Mouse (Mus musculus): ENCODE data around the gene Fam83g.
A peak's percentile ranks its signal among the peaks of the same experiment; 100 is the strongest.
"Not testable (repeated sequence)": the region's sequence is repeated elsewhere in the genome, so short reads cannot be mapped to it uniquely, and the experiment has no call there.

Fam83g gene

DNA sequence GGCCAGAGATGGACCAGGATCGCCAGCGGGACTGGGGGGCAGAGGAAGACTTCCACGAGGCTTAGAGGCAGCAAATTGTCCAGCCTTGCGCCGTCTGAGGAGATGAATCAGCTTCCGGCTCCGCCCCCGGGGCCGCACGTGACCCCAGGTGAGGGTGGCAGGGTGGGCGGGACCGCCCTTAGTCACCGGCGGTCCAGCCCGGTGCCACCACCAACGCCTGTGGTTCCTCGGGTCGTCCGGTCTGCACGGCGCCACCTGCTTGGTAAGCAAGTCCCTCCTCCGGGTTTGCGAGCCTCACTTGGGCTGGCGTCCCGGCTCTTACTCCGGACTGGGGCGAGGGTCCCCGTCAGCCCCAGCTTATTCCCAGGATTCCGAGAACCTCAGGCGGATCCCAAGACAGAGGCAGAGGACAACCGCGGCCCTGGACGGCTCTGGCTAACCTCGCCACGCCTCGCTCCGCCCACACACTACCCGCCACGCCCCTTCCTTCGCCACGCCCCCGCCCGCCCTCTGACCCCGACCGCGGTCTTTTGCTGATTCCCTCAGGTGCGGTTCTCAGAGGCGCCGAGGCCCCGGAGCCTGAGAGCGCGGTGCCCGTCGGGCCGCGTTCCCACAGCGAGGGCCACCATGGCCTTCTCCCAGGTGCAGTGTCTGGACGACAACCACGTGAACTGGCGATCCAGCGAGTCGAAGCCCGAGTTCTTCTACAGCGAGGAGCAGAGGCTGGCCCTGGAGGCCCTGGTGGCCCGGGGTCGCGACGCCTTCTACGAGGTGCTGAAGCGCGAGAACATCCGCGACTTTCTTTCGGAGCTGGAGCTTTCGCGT lies at the start of gene Fam83g:
TSS of gene Fam83g (plus strand) at position 185 of the 825 bp plus-strand sequence.
- peak; percentile 54 for DNase-seq (ENCODE audit: low spot score)

DNA sequence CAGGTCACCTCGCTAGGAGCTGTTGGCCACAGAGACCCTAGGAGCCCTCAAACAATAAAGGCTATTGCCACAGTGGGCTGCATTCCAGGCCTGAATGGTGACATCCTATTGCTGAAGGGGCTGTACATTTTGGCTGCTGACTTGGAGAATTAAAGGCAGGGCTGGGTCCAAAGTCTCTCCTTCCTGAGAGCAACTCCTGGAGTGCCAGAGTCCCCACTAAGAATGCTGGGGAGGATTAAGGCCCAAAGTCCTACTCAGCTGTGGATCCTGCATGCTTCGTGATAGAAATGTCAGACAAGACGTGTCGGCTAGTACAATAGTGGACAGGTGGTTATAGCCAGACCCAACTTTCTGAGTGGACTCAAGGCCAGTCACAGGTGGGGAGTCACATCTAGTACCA lies 47.6 kb upstream of the Fam83g start:
- not testable (repeated sequence) for DNase-seq (ENCODE audit: low spot score)

DNA sequence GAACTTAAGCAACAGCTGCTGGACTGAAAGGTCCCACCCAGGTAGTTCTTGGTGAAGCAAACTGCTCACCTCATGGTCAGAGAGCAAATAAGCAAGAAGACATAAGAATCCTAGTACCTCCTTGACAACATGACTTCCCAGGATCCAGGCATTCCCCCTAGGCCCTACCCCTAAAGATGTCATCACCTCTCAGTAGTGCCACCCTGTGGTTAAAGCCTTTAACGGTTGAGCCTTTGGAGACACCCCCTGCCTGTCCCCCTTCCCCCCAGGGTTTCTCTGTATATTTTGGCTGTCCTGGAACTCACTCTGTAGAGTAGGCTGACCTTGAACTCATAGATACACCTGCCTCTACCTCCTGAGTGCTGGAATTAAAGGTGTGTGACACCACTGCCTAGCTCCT lies 46.5 kb upstream of the Fam83g start:
- DNase-seq (ENCODE audit: low spot score): no peak

DNA sequence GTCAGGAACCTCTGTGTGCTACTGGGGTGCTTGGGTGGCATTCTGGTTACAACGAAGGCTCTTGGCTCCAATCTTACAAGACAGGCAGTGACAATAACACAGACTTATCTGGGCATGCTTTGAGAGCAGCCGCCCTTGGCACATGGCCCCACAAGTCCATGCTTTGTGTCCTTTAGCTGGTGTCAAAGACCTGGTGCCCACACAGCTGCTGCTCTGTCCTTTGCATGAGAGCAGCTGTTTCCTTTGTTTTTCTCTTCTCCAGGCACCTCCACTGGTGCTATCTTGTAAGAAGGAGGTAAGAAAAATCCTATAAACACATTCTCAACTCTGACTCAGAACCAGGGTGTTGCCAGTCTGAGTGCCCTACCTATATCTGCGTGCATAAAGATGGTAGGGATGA lies 46.0 kb upstream of the Fam83g start:
- DNase-seq (ENCODE audit: low spot score): no peak

DNA sequence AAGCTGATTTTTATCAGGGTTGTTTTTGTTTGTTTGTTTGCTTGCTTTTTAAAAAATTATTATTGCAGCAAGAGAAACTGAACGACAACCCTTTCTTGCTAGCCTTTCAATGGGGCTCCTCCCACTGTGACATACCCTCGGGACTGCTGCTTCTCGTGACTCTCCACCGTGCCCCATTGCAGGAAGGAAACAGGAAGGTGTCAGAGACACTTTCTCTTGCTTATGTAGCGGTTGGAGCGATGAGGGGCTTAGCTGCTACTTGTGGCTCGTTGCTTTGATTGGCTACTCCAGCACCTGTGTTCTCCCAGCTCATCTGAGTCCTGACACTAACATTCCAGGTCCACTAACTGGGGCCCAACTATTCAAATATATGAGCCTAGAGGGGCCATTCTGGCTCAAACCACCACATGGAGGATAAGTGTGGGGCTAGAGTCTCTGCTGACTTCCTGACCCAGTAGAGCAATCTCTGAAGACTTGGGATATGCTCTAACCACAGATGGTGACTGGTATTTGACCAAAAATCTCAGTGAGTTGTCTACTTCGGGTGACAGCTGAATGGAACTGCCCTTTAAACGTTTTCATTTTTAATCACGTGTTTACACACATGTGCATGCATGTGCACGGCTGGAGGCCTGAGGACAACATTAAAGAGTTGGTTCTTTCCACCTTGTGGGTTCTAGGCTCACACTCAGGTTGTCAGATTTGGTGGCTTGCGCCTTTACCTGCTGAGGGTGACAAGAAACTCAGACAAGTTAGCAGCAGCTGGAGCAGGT lies 44.9 kb upstream of the Fam83g start:
- peak; percentile 73 for DNase-seq (ENCODE audit: low spot score)

DNA sequence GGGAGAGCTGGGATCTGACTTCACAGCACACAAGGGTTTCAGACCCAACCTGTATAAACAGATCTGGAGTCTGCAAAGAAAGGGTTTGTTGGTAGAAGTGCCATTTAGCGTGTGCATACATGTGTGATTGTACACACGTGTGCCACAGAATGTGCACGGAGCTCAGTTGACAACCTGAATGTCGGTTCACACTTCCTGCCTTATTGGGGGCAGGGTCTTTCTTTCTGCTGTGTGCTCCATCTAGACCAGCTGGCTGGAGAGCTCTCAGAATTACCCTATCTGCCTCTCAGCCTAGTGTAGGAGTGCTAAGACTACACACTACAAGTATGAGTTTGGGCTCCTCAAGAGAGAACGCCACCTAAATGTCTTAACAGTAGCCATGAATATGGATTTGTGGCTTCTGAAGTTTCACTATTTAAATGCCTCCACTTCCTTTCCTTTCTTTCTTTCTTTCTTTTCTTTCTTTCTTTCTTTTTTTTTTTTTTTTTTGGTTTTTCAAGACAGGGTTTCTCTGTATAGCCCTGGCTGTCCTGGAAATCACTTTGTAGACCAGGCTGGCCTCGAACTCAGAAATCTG lies 44.2 kb upstream of the Fam83g start:
- DNase-seq (ENCODE audit: low spot score): no peak

DNA sequence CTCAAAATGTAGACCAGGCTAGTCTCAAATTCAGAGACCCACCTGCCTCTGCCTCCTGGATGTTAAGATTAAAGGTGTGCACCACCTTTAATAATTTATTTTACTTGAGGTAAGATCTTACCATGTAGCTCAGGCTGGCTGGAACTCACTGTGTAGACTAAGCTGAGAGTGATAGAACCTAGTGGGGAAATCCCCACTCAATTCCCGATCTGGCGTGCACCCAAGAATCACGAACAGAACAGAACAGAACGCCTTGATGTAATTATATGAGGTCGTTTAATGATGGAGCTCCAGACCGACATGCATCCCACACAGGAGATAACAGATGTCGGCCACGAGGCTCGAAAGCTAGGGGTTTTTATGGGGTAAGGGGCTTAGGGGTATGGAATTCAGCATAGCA lies 43.3 kb upstream of the Fam83g start:
- not testable (repeated sequence) for DNase-seq (ENCODE audit: low spot score)

DNA sequence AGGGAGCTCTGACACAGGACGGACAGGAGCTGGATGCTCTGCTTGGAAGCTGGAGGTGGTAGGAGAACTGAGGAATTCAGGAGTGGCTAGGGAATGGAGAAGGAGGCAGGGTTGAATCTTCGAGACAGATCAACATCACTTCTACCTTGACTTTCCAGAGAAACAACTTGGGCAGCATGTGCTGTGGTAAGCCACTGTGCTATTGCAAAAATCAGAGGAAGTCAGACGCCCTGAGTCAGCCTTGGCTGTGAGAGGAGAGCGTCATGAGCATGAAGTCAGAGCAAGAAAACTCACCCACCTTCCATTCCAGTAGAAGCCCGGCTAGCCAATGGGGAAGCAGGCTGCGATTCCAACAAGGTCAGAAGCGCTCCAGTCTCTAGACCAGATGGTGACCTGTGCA lies 41.8 kb upstream of the Fam83g start:
- DNase-seq (ENCODE audit: low spot score): no peak

DNA sequence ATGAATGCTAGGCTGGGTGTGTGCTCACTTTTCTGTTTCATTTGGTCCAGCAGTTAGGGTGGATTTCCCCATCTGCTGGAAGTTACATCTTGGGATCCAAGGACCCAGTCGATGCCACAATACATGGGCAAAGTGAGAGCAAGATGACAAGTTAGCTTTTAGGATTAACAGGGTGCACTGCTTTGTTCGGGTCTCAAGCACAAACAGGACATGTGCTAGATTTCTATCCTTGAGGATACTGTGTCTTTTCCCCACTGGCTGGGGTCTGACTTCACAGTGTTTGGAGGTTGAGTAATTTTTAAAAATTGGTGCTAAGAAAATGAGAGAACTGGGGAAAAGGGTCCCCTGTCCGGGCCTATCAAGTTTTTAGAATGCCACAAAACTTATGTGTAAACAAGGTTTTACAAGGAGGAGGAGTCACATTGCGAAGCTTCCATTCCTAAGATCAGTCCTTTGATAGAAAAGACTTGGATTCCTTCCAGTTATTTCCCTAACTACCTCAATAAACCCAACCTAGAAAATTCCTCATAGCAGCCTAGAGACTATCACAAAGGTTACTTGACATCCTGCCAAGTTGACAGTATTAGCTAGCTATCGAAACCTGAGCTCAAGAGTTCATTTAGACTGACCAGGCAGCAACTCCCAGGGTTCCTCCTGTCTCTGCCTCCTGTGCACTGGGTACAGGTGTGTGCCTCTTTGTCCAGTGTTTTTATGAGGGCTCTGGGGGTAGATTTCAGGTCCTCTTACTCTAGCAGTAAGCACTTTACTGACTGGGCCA lies 40.5 kb upstream of the Fam83g start:
- no peak for DNase-seq (ENCODE audit: low spot score)

DNA sequence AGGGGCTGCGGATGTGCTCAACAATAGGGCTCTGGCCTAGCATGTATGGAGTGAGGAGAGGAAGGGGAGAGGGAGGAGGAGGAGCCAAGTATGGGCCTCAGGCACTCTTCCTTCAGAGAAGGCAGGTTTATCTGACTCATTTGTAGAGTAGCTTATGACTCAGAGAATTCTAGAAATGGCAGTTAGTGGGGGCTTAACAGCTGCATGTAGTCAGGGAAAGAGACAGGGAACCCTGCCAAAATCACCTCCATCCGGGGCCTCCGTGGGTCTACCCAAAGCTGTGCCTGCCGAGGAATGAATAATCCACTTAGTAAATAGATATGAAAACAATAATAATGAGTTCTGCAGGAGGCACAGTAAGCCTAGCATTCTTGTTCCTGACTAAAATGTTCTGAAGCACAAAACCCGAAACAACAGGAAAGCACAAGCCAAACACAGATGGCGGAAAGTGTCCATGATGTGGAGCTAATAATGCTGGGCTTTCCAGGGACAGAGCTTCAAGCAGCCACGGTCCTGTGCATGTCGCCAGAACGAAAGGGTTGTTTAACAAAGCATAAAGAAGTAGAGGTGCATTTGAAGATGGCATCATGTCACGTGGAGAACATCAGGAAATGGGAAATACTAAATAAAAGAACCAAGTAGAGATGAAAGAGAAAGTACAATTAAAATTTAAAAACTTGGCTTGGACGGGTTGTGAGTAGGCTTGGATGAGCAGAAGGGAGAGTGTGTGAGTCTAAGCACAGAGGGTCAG lies 39.1 kb upstream of the Fam83g start:
- DNase-seq (ENCODE audit: low spot score): no peak

DNA sequence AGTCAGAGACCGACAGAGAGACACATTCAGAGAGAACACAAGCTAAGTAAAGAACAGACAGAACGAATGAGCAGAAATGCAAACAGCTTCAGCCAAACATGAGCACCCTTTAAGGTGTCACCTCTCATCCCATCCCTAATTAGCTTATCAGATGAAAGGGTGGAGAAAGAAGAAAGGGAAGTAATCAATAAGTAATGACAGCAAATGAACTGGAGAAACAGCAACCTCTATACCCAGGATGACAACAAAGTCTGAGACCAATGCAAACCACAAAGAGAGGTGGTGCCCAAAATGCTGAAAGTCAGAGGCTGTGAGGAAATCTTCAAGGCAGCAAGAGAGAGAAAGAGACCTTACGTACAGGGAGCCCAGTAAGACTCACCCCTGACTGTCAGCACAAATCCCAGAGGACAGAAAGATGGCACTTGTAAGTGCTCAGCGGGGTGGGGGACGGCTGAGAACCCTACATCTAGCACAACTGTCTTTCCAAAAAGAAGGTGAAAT lies 38.5 kb upstream of the Fam83g start:
- DNase-seq (ENCODE audit: low spot score): no peak

DNA sequence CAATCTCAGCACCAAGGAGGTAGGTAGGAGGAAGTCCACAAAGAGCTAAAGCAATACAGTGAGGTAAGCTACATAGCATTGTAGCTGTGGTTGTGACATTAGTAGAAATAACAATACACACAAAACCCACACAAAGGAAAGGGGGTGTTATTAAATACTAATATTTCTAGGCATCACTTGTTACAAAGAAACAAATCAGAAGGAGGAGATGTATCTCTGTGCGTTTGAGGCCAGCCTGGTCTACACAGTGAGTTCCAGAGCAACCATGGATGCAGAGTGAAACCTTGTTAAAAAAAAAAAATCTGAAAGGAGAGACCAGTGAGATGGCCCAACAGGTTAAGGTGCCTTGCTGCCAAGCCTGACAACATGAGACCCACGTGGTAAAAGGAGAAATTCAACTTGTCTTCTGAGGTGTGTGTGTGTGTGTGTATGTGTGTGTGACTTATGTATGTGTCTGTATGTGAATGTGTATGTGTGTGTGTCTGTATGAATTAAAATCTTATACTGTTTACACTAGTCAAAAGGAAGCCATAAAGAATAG lies 37.3 kb upstream of the Fam83g start:
- DNase-seq (ENCODE audit: low spot score): no peak

DNA sequence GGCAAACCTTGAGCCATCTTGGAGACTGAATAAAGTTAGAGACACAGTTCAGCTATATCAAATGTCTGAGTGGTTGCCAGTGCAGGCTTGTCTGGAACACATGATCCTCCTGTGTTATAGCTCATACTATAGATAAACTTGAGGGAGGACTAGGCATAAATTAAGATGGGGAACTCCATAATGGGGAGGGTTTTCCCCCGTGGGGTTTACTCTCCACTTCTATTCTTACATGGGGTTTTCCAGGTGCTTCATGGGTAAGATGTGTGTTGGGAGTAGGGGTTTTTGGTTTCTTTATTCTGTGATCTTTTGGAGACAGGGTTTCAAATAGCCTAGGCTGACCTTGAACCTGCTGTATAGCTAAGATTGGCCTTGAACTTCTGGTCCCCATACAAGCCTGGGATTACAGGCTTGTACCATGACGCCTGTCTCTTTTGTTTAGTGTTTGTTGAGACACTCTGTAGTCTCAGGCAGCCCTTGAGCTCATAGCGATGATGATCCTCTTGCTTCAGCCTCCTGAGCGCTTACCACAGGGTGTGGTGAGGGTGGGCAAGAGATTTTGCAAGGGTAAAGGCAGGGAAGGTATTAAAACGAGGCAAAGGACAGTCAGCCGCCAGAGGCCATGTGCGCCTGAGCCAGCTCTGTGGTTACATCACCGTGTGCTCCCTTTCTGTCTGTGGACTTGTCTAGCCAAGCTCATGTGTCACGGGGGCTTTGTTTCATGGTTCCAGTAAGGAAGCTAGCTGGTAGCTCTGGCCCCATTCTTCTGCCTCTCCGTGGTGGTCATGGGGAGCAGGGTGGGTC lies 36.6 kb upstream of the Fam83g start:
- DNase-seq (ENCODE audit: low spot score): peak; percentile 73

DNA sequence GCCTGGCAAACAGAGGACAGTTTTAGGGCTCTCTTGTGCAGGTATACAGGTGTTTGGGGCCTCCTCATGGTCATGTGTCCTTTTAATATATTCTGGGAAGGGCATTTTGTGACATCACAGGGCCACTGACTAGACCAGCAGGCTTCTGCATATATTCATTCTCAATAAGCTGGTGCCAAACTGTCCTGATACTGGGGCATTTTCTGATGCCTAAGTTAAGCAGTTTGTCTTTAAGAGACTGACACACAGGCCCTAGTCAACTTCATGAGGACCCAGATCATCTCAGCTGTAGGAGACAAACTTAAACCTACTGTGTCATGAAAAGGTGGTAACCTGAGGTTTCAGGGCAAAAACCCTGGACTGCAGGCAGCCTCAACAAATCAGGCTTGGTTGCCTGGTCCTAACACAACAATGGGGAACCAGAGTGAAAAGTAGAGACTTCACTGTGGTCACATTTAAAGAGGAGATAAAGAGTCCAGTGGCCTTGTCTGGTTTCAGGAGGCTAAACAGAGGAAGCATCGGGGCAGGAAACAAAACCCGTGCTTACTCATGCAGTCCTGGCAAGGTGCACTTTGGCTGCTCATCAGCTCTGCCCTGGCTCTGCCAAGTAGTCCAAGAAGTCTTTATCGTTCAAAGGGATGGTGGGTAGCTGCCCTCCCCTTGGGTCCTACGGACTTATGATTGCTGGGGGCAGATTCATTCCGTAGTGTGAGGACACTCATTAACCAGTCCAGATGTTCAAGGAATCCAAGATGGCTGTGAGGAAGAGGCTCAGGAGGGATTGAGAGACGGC lies 35.7 kb upstream of the Fam83g start:
- no peak for DNase-seq (ENCODE audit: low spot score)

DNA sequence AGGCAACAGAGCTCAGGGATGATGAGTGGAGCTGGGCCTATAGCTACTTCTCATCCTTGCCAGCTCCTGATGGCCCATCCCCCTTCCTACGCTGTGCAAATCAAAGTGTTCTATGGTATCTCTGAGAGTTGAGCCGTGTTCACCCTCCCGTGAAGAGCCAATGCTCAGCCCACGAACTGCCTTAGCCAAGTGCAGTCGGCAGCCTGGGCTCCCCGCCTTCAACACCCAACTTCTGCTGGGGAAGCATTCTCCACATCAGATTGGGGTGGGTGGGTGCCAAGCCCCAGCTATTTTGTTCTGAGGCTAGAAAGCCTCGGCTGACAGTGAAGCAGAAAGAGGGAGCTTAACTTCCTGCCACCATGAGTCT lies 35.2 kb upstream of the Fam83g start:
- no peak for DNase-seq (ENCODE audit: low spot score)

DNA sequence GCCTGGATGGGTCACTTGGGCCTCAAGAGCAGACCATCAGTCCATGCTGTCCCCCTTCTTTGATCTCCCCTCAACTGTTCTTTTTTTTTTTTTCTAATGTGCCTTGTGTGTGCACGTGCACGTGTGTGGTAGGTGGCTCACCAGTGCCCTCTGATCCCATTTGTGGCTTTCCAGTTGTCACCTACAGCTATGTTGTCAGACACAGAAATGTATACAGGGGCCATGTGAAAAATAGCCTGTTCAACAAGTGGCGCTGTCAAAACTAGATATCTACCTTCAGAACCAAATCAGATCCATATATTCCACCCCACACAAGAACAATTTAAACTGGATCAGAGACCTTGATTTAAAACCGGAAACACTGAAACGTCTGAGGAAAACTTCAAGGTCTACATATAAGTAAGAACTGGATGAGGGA lies 34.7 kb upstream of the Fam83g start:
- no peak for DNase-seq (ENCODE audit: low spot score)

DNA sequence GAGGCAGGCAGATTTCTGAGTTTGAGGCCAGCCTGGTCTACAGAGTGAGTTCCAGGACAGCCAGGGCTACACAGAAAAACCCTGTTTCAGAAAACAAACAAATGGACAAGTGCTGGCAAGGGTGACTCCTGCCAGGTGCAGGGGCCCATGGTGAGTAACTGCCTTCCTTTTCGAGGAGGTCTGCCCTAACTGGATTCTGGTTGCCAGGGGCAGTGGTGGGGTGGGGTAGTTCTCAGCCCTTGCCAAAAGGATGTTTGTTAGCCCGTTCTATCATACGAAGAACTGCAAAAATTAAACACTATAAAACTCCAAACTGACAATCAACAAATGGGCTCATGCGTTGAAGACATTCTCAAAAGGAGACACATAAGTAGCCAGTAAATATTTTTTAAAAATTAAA lies 34.3 kb upstream of the Fam83g start:
- no peak for DNase-seq (ENCODE audit: low spot score)

DNA sequence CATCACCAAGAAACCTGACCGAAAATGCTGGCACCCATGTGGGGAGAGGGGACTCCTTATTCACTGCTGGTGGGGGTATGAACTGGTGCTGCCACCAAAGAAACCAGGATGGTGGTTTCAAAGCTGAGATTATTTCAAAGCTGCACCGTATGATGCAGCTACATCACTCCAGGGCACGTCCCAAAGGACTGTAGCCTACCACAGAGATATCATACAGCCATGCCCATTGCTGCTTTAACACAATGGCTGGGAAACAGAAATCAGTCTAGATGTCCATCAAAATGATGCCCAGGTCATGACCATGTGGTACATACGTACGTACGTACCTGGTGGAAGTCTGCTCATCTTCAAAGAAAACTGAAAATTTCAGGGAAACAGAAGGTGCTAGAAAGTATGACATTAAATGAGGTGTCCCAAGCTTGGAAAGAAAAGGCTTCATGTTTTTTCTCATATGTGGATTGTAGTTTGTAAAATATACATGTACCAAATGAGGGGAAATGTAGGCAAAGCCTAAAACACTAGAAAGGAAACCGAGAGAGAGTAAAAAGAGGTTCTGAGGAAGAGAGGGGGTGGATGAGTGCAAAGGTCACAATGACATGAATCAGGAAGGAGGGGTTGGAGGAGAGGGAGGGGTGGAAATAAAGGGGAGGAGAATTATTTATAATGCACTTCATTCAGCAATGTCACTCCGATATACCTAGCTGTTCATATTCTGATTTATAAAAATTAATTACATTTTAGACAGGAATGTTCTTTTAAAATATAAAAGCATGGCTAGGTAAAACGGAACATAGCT lies 33.2 kb upstream of the Fam83g start:
- no peak for DNase-seq (ENCODE audit: low spot score)

DNA sequence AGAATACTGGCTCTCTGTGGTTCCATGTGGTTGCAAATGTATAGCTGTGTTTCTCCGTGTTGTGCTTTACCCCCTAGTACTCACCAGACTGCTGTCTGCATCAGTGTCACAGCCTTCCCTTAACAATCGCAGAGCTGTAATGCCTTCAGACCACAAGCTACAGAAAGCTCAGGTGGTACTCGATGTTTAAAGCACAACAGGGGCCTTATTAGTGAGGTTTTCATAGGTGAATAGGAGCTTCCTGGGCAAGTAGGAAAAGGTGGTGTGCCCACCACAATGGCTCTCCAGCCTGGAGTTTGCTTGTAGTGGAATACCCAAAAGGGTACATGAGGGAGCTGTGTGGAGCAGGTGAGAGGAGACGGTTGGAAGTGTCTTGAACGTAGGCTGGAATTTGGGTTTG lies 31.7 kb upstream of the Fam83g start:
- DNase-seq (ENCODE audit: low spot score): no peak
